Mouse (Mus musculus) kidney, postnatal 10 days (tissue): ENCODE measurements around the gene Slc44a1.

ENCODE experiments used
- DNase-seq: peaks from one replicate; pipeline ENCODE4 v3.0.0; 2021; ENCODE audit warnings: mixed read lengths

Slc44a1 gene

GRCm38 (mm10) chr4:53539929-53540328, 99.7 kb downstream of the Slc44a1 start:
- no peak for DNase-seq

GRCm38 (mm10) chr4:53543421-53543820, 103.2 kb downstream of the Slc44a1 start:
- DNase-seq, result peak; percentile 23

GRCm38 (mm10) chr4:53544889-53545288, 104.7 kb downstream of the Slc44a1 start:
- peak; percentile 35 for DNase-seq

- no peak for DNase-seq
Measured at GRCm38 (mm10) chr4:53547381-53547780, 107.2 kb downstream of the Slc44a1 start.

- peak; percentile 20 for DNase-seq
Measured at GRCm38 (mm10) chr4:53549375-53549774, 109.2 kb downstream of the Slc44a1 start.

GRCm38 (mm10) chr4:53564618-53565017, 124.4 kb downstream of the Slc44a1 start:
- no peak for DNase-seq

- DNase-seq, result no peak
Measured at GRCm38 (mm10) chr4:53567065-53567464, 126.9 kb downstream of the Slc44a1 start.

GRCm38 (mm10) chr4:53575558-53575957, 135.3 kb downstream of the Slc44a1 start:
- no peak for DNase-seq

GRCm38 (mm10) chr4:53587676-53588075, 147.5 kb downstream of the Slc44a1 start:
- DNase-seq, result no peak

GRCm38 (mm10) chr4:53588936-53589335, 148.7 kb downstream of the Slc44a1 start:
- DNase-seq, result no peak

- no peak for DNase-seq
Measured at GRCm38 (mm10) chr4:53589466-53589865, 149.3 kb downstream of the Slc44a1 start.

- DNase-seq, result peak; percentile 26
Measured at GRCm38 (mm10) chr4:53590163-53590562, 149.9 kb downstream of the Slc44a1 start.

- DNase-seq, result no peak
Measured at GRCm38 (mm10) chr4:53590691-53591447, 150.7 kb downstream of the Slc44a1 start.

- DNase-seq, result no peak
Measured at GRCm38 (mm10) chr4:53591536-53591935, 151.3 kb downstream of the Slc44a1 start.

- DNase-seq, result no peak
Measured at GRCm38 (mm10) chr4:53591941-53592340, 151.7 kb downstream of the Slc44a1 start.

GRCm38 (mm10) chr4:53592386-53592785, 152.2 kb downstream of the Slc44a1 start:
- DNase-seq, result peak; percentile 69

GRCm38 (mm10) chr4:53594204-53594603, 154.0 kb downstream of the Slc44a1 start:
- DNase-seq, result peak; percentile 73

GRCm38 (mm10) chr4:53595246-53596062, 155.2 kb downstream of the Slc44a1 start:
- DNase-seq, result no peak

GRCm38 (mm10) chr4:53596063-53596895, 156.1 kb downstream of the Slc44a1 start:
- no peak for DNase-seq

- peak; percentile 38 for DNase-seq
Measured at GRCm38 (mm10) chr4:53600462-53600861, 160.2 kb downstream of the Slc44a1 start.

- DNase-seq, result no peak
Measured at GRCm38 (mm10) chr4:53614576-53615225, 174.5 kb downstream of the Slc44a1 start.

GRCm38 (mm10) chr4:53617968-53618367, 177.8 kb downstream of the Slc44a1 start:
- DNase-seq, result no peak
